Mouse (Mus musculus): ENCODE data around the gene Trim80. TPM values are rescaled to one million over a fixed set of nuclear protein-coding genes. Genes with fewer than 3 reads are reported as not detected.
A peak's percentile ranks its signal among the peaks of the same experiment; 100 is the strongest.

The Trim80 gene
- total and polyA plus RNA-seq, 3 experiments: not detected

- H3K27ac ChIP-seq (ENCODE audit: control insufficient read depth, low read depth, low read length): no peak overlapping the region
- DNase-seq (ENCODE audit: low read depth, low spot score): no peak
- H3K4me1 ChIP-seq (ENCODE audit: control insufficient read depth in 1 of 2, insufficient read depth in 2 of 2, low read length in 2 of 2): peaks cover 2 to 12% of the 10 kb centered on the region in 2 experiments; a peak in 3 of 4 replicates
- TF ChIP-seq HCFC1 (IDR thresholded peaks at IDR 0.05; ENCODE audit: low read depth, low read length) (no peak), TCF12 (IDR thresholded peaks at IDR 0.05; ENCODE audit: low read depth, low read length) (no peak), GATA1 (IDR thresholded peaks at IDR 0.05; ENCODE audit: low read depth, low read length) (no peak), MAZ (IDR thresholded peaks at IDR 0.05; ENCODE audit: low read depth, low read length) (no peak), BHLHE40 (IDR thresholded peaks at IDR 0.05; ENCODE audit: borderline replicate concordance, low read depth, low read length) (no peak), MAFK (IDR thresholded peaks at IDR 0.05; ENCODE audit: borderline replicate concordance, low read depth, low read length) (no peak), TBP (IDR thresholded peaks at IDR 0.05; ENCODE audit: low read depth, low read length) (no peak), UBTF (IDR thresholded peaks at IDR 0.05; ENCODE audit: borderline replicate concordance, insufficient read depth, low read depth, low read length) (no peak), MYB (IDR thresholded peaks at IDR 0.05; ENCODE audit: low read depth, low read length) (no peak)
- peak overlapping the region; percentile 74 for H3K9ac ChIP-seq (ENCODE audit: control insufficient read depth, low read depth, low read length, poor library complexity, severe bottlenecking)
- H3K36me3 ChIP-seq (ENCODE audit: control insufficient read depth in 1 of 2, insufficient read depth in 2 of 2, low read length in 2 of 2): 0 out of 4 replicates have a peak, but pooled peaks cover 0 to 3% of the 10 kb centered on the region in 2 experiments
- H3K9me3 ChIP-seq (replicated peaks; ENCODE audit: insufficient read depth, low read length): no peaks in the 10 kb centered on the region
- no peaks in the 10 kb centered on the region for H3K27me3 ChIP-seq (ENCODE audit: control insufficient read depth in 1 of 2, insufficient read depth in 2 of 2, low read length in 2 of 2)
- H3K4me3 ChIP-seq (ENCODE audit: control insufficient read depth in 1 of 2, insufficient read depth in 1 of 2, low read depth in 2 of 2, low read length in 2 of 2): peak overlapping the region in 1 of 2 experiments; percentile 83; a peak in 3 of 4 replicates
- peaks cover 13% of the 10 kb centered on the region for H3K79me2 ChIP-seq (ENCODE audit: control insufficient read depth, insufficient read depth, low read length, poor library complexity)
Measured at GRCm38 (mm10) chr11:115490441-115491355, 50.4 kb downstream of the Trim80 start.

- Histone ChIP-seq H3K9me3 (replicated peaks; ENCODE audit: insufficient read depth, low read length) (no peaks in the 10 kb centered on the region), H3K79me2 (ENCODE audit: control insufficient read depth, insufficient read depth, low read length, poor library complexity) (peaks cover 13% of the 10 kb centered on the region), H3K27ac (ENCODE audit: control insufficient read depth, low read depth, low read length) (peak within 1 kb of the TSS; percentile 62), H3K4me1 (ENCODE audit: control insufficient read depth in 1 of 2, insufficient read depth in 2 of 2, low read length in 2 of 2) (peaks cover 2 to 12% of the 10 kb centered on the region in 2 experiments; a peak in 3 of 4 replicates), H3K27me3 (ENCODE audit: control insufficient read depth in 1 of 2, insufficient read depth in 2 of 2, low read length in 2 of 2) (no peaks in the 10 kb centered on the region), H3K36me3 (ENCODE audit: control insufficient read depth in 1 of 2, insufficient read depth in 2 of 2, low read length in 2 of 2) (0 out of 4 replicates have a peak, but pooled peaks cover 0 to 3% of the 10 kb centered on the region in 2 experiments), H3K4me3 (ENCODE audit: control insufficient read depth in 1 of 2, insufficient read depth in 1 of 2, low read depth in 2 of 2, low read length in 2 of 2) (peak within 1 kb of the TSS; percentile 78 to 83), H3K9ac (ENCODE audit: control insufficient read depth, low read depth, low read length, poor library complexity, severe bottlenecking) (peak within 1 kb of the TSS; percentile 74)
- DNase-seq (ENCODE audit: low read depth, low spot score): peak; percentile 96
- TF ChIP-seq POLR2AphosphoS2 (IDR thresholded peaks at IDR 0.05; ENCODE audit: low read length) (peak; percentile 63; the same call in 1 of the 2 replicates), ZMIZ1 (IDR thresholded peaks at IDR 0.05; ENCODE audit: low read depth, low read length) (peak; percentile 58), ZC3H11A (IDR thresholded peaks at IDR 0.05; ENCODE audit: low read depth, low read length) (no peak), SIN3A (IDR thresholded peaks at IDR 0.05; ENCODE audit: low read length) (peak; percentile 54; the same call in 1 of the 2 replicates), E2F4 (IDR thresholded peaks at IDR 0.05; ENCODE audit: borderline replicate concordance, low read depth, low read length) (no peak), RAD21 (IDR thresholded peaks at IDR 0.05; ENCODE audit: low read depth, low read length) (peak; percentile 31), USF1 (IDR thresholded peaks at IDR 0.05; ENCODE audit: low read depth, low read length) (no peak), CHD2 (IDR thresholded peaks at IDR 0.05; ENCODE audit: low read length) (no peak), TCF12 (IDR thresholded peaks at IDR 0.05; ENCODE audit: low read depth, low read length) (peak; percentile 45; the same call in 1 of the 2 replicates), USF2 (IDR thresholded peaks at IDR 0.05; ENCODE audit: borderline replicate concordance in 1 of 2, insufficient read depth in 1 of 2, low read depth in 1 of 2, low read length in 2 of 2) (no peak), GATA1 (IDR thresholded peaks at IDR 0.05; ENCODE audit: low read depth, low read length) (no peak), POLR2AphosphoS5 (IDR thresholded peaks at IDR 0.05; ENCODE audit: borderline replicate concordance, low read depth, low read length) (no peak), ZNF384 (IDR thresholded peaks at IDR 0.05; ENCODE audit: low read depth, low read length) (no peak), ETS1 (IDR thresholded peaks at IDR 0.05; ENCODE audit: low read depth, low read length) (peak; percentile 3; the same call in 1 of the 2 replicates), SMC3 (IDR thresholded peaks at IDR 0.05; ENCODE audit: low read depth, low read length) (peak; percentile 57), MXI1 (IDR thresholded peaks at IDR 0.05; ENCODE audit: low read depth, low read length) (peak; percentile 90), MEF2A (IDR thresholded peaks at IDR 0.05; ENCODE audit: extremely low read depth, insufficient replicate concordance, low read depth, low read length, poor library complexity, severe bottlenecking) (no peak), ELF1 (IDR thresholded peaks at IDR 0.05; ENCODE audit: low read depth, low read length) (peak; percentile 96), KAT2A (conservative IDR thresholded peaks at IDR 0.05; ENCODE audit: low read depth, low read length) (no peak), ZKSCAN1 (IDR thresholded peaks at IDR 0.05; ENCODE audit: low read depth, low read length) (no peak)
Measured at GRCm38 (mm10) chr11:115491356-115492083, 51.2 kb downstream of the Trim80 start, which contains the start of gene Nt5c. Nt5c (minus strand) TSS chr11:115491862.
